Comparison of ENCODE assay signal across 11 mouse cellular contexts in the genomic region with DNA sequence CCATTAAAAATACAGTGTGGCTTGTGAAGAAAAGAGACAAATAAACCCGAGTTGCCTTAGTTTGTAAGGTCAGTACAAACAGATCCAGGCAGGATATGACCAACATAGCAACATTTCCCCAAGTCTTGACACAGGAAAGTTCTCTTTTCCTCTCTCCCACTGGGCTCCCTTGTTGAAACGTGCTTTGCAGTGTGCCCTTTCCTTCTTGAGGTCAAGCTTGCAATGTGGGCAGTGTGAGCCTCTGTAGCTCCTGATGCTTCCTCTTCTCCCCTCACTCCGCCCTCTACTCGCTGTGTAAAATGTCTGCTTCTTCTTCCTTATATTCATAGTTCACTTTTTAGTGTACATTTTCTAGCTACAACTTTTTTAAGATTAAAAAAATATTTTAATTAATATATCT. TPM values are rescaled to one million over a fixed set of nuclear protein-coding genes. Genes with fewer than 3 reads are reported as not detected.
A peak's percentile ranks its signal among the peaks of the same experiment; 100 is the strongest.
DNase-seq lines count a peak whose midpoint lies in the region; ATAC-seq and TF ChIP-seq lines count a peak whose summit lies in the region.
"Had no signal": no experiment of that assay in that cellular context is flagged by ENCODE, and none has a peak within 500 bp of the region (broad histone marks: within the 10 kb centered on the region; RNA-seq: fewer than 3 reads in every experiment).

No protein-coding gene starts in this region.

- H3K36me3 ChIP-seq in spleen, adult 2 months (ENCODE audit: control insufficient read depth, insufficient read depth, low read length), result no peaks in the 10 kb centered on the region
- no peaks in the 10 kb centered on the region for H3K36me3 ChIP-seq in heart, embryonic 14.5 days (ENCODE audit: control insufficient read depth, insufficient read depth, low read length)
- H3K36me3 ChIP-seq in liver, embryonic 16.5 days (ENCODE audit: control insufficient read depth, insufficient read depth), result no peaks in the 10 kb centered on the region
- H3K36me3 ChIP-seq in small intestine, adult 2 months (ENCODE audit: control insufficient read depth, insufficient read depth, low read length), result no peaks in the 10 kb centered on the region
- H3K36me3 ChIP-seq: embryonic facial prominence, embryonic 12.5 days; hindbrain, embryonic 13.5 days; limb, embryonic 13.5 days had no signal

- H3K9ac ChIP-seq in heart, embryonic 14.5 days (ENCODE audit: low read length), result no peak overlapping the region
- H3K9ac ChIP-seq in liver, embryonic 16.5 days (ENCODE audit: low read depth, low read length), result no peak overlapping the region
- H3K9ac ChIP-seq: embryonic facial prominence, embryonic 12.5 days; hindbrain, embryonic 13.5 days; limb, embryonic 13.5 days had no signal

- no peak overlapping the region for H3K4me2 ChIP-seq in heart, embryonic 14.5 days (ENCODE audit: low read length)
- H3K4me2 ChIP-seq in liver, embryonic 16.5 days (ENCODE audit: low read depth, low read length), result no peak overlapping the region
- H3K4me2 ChIP-seq: embryonic facial prominence, embryonic 12.5 days; hindbrain, embryonic 13.5 days; limb, embryonic 13.5 days had no signal

- no peak overlapping the region for H3K4me3 ChIP-seq in spleen, adult 2 months (ENCODE audit: extremely low read depth, insufficient read depth, insufficient read length)
- no peak overlapping the region for H3K4me3 ChIP-seq in heart, embryonic 14.5 days (ENCODE audit: control insufficient read depth in 1 of 2, insufficient read depth in 1 of 2, low read depth in 1 of 2, low read length in 2 of 2)
- no peak overlapping the region for H3K4me3 ChIP-seq in liver, embryonic 16.5 days (ENCODE audit: low read depth, low read length)
- H3K4me3 ChIP-seq in small intestine, adult 2 months (ENCODE audit: low read depth, low read length), result no peak overlapping the region
- H3K4me3 ChIP-seq: embryonic facial prominence, embryonic 12.5 days; hindbrain, embryonic 13.5 days; limb, embryonic 13.5 days had no signal

- no peak for TF ChIP-seq POLR2A in spleen, adult 2 months (IDR thresholded peaks at IDR 0.05; ENCODE audit: low read depth, low read length)
- no peak for TF ChIP-seq POLR2A in small intestine, adult 2 months (IDR thresholded peaks at IDR 0.05; ENCODE audit: low read depth, low read length)

- no peaks in the 10 kb centered on the region for H3K9me3 ChIP-seq in heart, embryonic 14.5 days (ENCODE audit: control insufficient read depth, low read length)
- H3K9me3 ChIP-seq in liver, embryonic 16.5 days (replicated peaks; ENCODE audit: control insufficient read depth, low read length), result no peaks in the 10 kb centered on the region
- H3K9me3 ChIP-seq: embryonic facial prominence, embryonic 12.5 days; hindbrain, embryonic 13.5 days; limb, embryonic 13.5 days had no signal

- ATAC-seq in heart, embryonic 14.5 days (ENCODE audit: insufficient number of reproducible peaks, insufficient read depth, low FRiP score, low read depth), result peak; percentile 59
- peak; percentile 60; the same call in 1 of the 2 replicates for ATAC-seq in liver, embryonic 16.5 days (ENCODE audit: low read depth)

- WGBS in spleen, adult 2 months, result 37% methylated on average over 4 of the region's 4 CpGs
- 57% methylated on average over 4 of the region's 4 CpGs for WGBS in heart, embryonic 14.5 days
- WGBS in liver, embryonic 16.5 days (ENCODE audit: insufficient replicate concordance), result 27% methylated on average over 4 of the region's 4 CpGs
- 56% methylated on average over 4 of the region's 4 CpGs for WGBS in small intestine, adult 2 months

- no peak for DNase-seq in spleen, adult 2 months (ENCODE audit: low read depth in 1 of 2, low spot score in 2 of 2)
- DNase-seq in spleen, adult 12 weeks (ENCODE audit: low spot score), result no peak
- no peak for DNase-seq in neural tube, embryonic 10.5 days (ENCODE audit: extremely low spot score, low spot score)
- DNase-seq in urinary bladder, postnatal 4 days (ENCODE audit: low spot score in 2 of 2), result no peak
- DNase-seq in retina, postnatal 1 day, result no peak

- TF ChIP-seq CTCF in spleen, adult 2 months (IDR thresholded peaks at IDR 0.05; ENCODE audit: extremely low read depth, insufficient read depth, insufficient read length, insufficient replicate concordance), result no peak
- TF ChIP-seq CTCF in small intestine, adult 2 months (IDR thresholded peaks at IDR 0.05; ENCODE audit: extremely low read depth, insufficient read length, insufficient replicate concordance, low read depth, low read length), result no peak

- peaks cover 2% of the 10 kb centered on the region; the same call in 1 of the 2 replicates for H3K4me1 ChIP-seq in spleen, adult 2 months (ENCODE audit: control insufficient read depth, insufficient read depth, insufficient read length)
- H3K4me1 ChIP-seq in heart, embryonic 14.5 days (ENCODE audit: control insufficient read depth in 2 of 2, insufficient read depth in 2 of 2, low read length in 2 of 2), result no peaks in the 10 kb centered on the region
- no peaks in the 10 kb centered on the region for H3K4me1 ChIP-seq in liver, embryonic 16.5 days (ENCODE audit: control insufficient read depth, low read depth, low read length)
- H3K4me1 ChIP-seq in small intestine, adult 2 months (ENCODE audit: control insufficient read depth, insufficient read depth, insufficient read length, low read length), result no peaks in the 10 kb centered on the region
- H3K4me1 ChIP-seq: embryonic facial prominence, embryonic 12.5 days; hindbrain, embryonic 13.5 days; limb, embryonic 13.5 days had no signal

- H3K27ac ChIP-seq in spleen, adult 2 months (ENCODE audit: insufficient read depth, low read length), result peak overlapping the region; percentile 49
- H3K27ac ChIP-seq in heart, embryonic 14.5 days (replicated peaks in 1 of 2; ENCODE audit: control insufficient read depth in 1 of 2, insufficient read depth in 1 of 2, low read depth in 2 of 2, low read length in 2 of 2), result peak overlapping the region; percentile 33 to 73; a peak in 2 of 4 replicates
- H3K27ac ChIP-seq in liver, embryonic 16.5 days (ENCODE audit: low read length), result no peak overlapping the region
- peak overlapping the region; percentile 28; the same call in 1 of the 2 replicates for H3K27ac ChIP-seq in small intestine, adult 2 months (ENCODE audit: insufficient read depth, low read depth, low read length)
- H3K27ac ChIP-seq: embryonic facial prominence, embryonic 12.5 days; hindbrain, embryonic 13.5 days; limb, embryonic 13.5 days had no signal

- no peaks in the 10 kb centered on the region for H3K27me3 ChIP-seq in spleen, adult 2 months (ENCODE audit: control insufficient read depth, insufficient read depth, low read length)
- no peaks in the 10 kb centered on the region for H3K27me3 ChIP-seq in heart, embryonic 14.5 days (ENCODE audit: control insufficient read depth, insufficient read depth, low read length)
- H3K27me3 ChIP-seq in liver, embryonic 16.5 days (ENCODE audit: control insufficient read depth, insufficient read depth, low read depth, low read length), result no peaks in the 10 kb centered on the region
- no peaks in the 10 kb centered on the region for H3K27me3 ChIP-seq in small intestine, adult 2 months (ENCODE audit: control insufficient read depth, insufficient read depth, low read length)
- H3K27me3 ChIP-seq: embryonic facial prominence, embryonic 12.5 days; hindbrain, embryonic 13.5 days; limb, embryonic 13.5 days had no signal

RNA-seq across cellular contexts. Expression of gene Gm6377, which starts 5.1 kb away (rescaled TPM):
- polyA plus RNA-seq in spleen, adult 2 months (2012; rRNA removed), result 0.41 and 0.49 TPM in 2 replicates
- polyA plus RNA-seq in heart, embryonic 14.5 days (2014; fragmentation: Nextera tagmentation; extraction: Ambion mirVana), result 0.24 TPM in 1 of 2 replicates, not detected in the other
- polyA plus RNA-seq in liver, embryonic 16.5 days (2015; fragmentation: Nextera tagmentation; extraction: Ambion mirVana), result 0.28 and 0.46 TPM in 2 replicates
- polyA plus RNA-seq in small intestine, adult 2 months (2012; rRNA removed), result not detected in 2 replicates
- polyA plus RNA-seq: limb, embryonic 13.5 days had no signal
